Comparison of ENCODE assay signal across 9 mouse cellular contexts in the genomic region with DNA sequence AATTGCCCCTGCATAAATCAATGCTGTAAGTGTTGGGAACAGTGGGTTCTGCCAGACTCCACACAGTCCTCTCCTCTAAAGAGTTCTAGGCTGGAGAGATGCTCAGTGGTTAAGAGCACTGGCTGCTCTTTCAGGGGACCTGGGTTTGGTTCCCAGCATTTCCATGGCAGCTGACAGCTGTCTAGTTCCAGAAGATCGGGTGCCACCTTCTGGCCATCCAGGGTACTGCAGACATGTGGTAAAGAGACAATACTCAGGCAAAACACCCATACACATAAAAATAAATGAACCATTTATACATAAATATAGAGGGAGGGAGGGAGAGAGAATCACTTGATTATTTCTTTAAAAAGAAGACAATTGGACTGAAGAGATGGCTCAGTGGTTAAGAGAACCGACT. TPM values are rescaled to one million over a fixed set of nuclear protein-coding genes. Genes with fewer than 3 reads are reported as not detected.
DNase-seq lines count a peak whose midpoint lies in the region; ATAC-seq and TF ChIP-seq lines count a peak whose summit lies in the region.
"Had no signal": no experiment of that assay in that cellular context is flagged by ENCODE, and none has a peak within 500 bp of the region (broad histone marks: within the 10 kb centered on the region; RNA-seq: fewer than 3 reads in every experiment).

No protein-coding gene starts in this region.

- 0 out of 2 replicates have a peak, but pooled peaks cover 3% of the 10 kb centered on the region for H3K4me1 ChIP-seq in bone marrow macrophage, adult 2 months (ENCODE audit: control insufficient read depth, insufficient read depth, low read length)

- peak; percentile 71 for ATAC-seq in megakaryocyte, adult 5-6 weeks (ENCODE audit: poor library complexity, severe bottlenecking)

- TF ChIP-seq POLR2A in bone marrow macrophage, adult 2 months (IDR thresholded peaks at IDR 0.05; ENCODE audit: borderline replicate concordance, low read depth, low read length), result no peak

- intact Hi-C loops in left cerebral cortex, adult 2 months (cut with DNase I), result no loop called here

- H3K4me3 ChIP-seq in left cerebral cortex, adult 2 months, result no peak overlapping the region
- no peak overlapping the region for H3K4me3 ChIP-seq in bone marrow macrophage, adult 2 months (ENCODE audit: insufficient read depth, low read length)
- H3K4me3 ChIP-seq: midbrain, embryonic 12.5 days had no signal

- H3K27ac ChIP-seq in left cerebral cortex, adult 2 months, result no peak overlapping the region
- H3K27ac ChIP-seq in bone marrow macrophage, adult 2 months (ENCODE audit: insufficient read depth, low read depth, low read length), result no peak overlapping the region
- H3K27ac ChIP-seq: midbrain, embryonic 12.5 days had no signal

- TF ChIP-seq CTCF in left cerebral cortex, adult 2 months (IDR thresholded peaks at IDR 0.05), result peak; percentile 60
- peak; percentile 81 for TF ChIP-seq CTCF in bone marrow macrophage, adult 2 months (IDR thresholded peaks at IDR 0.05; ENCODE audit: low read depth, low read length)

- DNase-seq in adrenal gland, postnatal 14 days, result peak; percentile 60
- DNase-seq in adrenal gland, adult 2 months, result no peak
- no peak for DNase-seq in left cerebral cortex, adult 2 months (ENCODE audit: extremely low spot score in 1 of 2, low spot score in 2 of 2)
- no peak for DNase-seq in left cerebral cortex, adult 11 months (ENCODE audit: low spot score)
- peak; percentile 59 to 73 for DNase-seq in thymus, postnatal 36 days
- DNase-seq in layer of hippocampus, adult 9-10 months (ENCODE audit: low spot score), result no peak

RNA-seq across cellular contexts. Expression of a gene that starts 5.7 kb away (rescaled TPM):
- 10.6 and 11.0 TPM in 2 replicates for total RNA-seq in adrenal gland, postnatal 14 days (2021)
- total RNA-seq in adrenal gland, adult 2 months (2021), result 10 to 100 TPM in 1 of 2 experiments, 1 to 10 TPM in 1; 8.9 to 13.2 TPM
- polyA plus RNA-seq in adrenal gland, adult 2 months (2012; rRNA removed), result 2.7 and 3.4 TPM in 2 replicates
- 10 to 100 TPM; 11.6 to 12.0 TPM for total RNA-seq in left cerebral cortex, adult 2 months (2021)
- not detected in 2 replicates for polyA plus RNA-seq in bone marrow macrophage, adult 2 months (2012; ENCODE audit: insufficient read depth, insufficient read length, missing spikeins)
- 0.16 TPM in 1 of 2 replicates, not detected in the other for total RNA-seq in megakaryocyte, adult 5-6 weeks (2015)
- not detected in 2 replicates for total RNA-seq in megakaryocyte, adult 5-6 weeks (2017)

Comparison
In these comparisons a context has a peak if more than half of its experiments do, and no peak if none do; other contexts are left out.
1. DNase-seq: peak in adrenal gland, postnatal 14 days (single experiment) and thymus, postnatal 36 days (2 of 2); none in adrenal gland, adult 2 months (single experiment), left cerebral cortex, adult 2 months (0 of 2), left cerebral cortex, adult 11 months (single experiment) and layer of hippocampus, adult 9-10 months (single experiment).
2. RNA of a gene that starts 5.7 kb away (total RNA-seq): 8.9 to 13.2 TPM in adrenal gland, adult 2 months, 11.6 to 12.0 TPM in left cerebral cortex, adult 2 months and 10.6 to 11.0 TPM in adrenal gland, postnatal 14 days; 0.16 TPM in megakaryocyte, adult 5-6 weeks; every median in the first group is over 4 times any median in the second.